Mouse (Mus musculus) right cerebral cortex, postnatal 14 days (tissue): Measurements from ENCODE around the gene Mvb12b.
"Not testable (repeated sequence)": the region's sequence is repeated elsewhere in the genome, so short reads cannot be mapped to it uniquely, and the experiment has no call there.

ENCODE experiments used
- DNase-seq: peaks from one replicate; pipeline ENCODE4 v3.0.0; 2022

Gene Mvb12b

GRCm38 (mm10) chr2:33887328-33888099, at the start of gene Mvb12b:
Gene Mvb12b, minus strand, starts transcription at chr2:33887946.
- DNase-seq, result peak; percentile 53

GRCm38 (mm10) chr2:33935756-33936155, 48.0 kb upstream of the Mvb12b start:
- DNase-seq, result no peak

GRCm38 (mm10) chr2:33933606-33934510, 46.1 kb upstream of the Mvb12b start:
- no peak for DNase-seq

GRCm38 (mm10) chr2:33931161-33931560, 43.4 kb upstream of the Mvb12b start:
- DNase-seq, result no peak

- no peak for DNase-seq
These were observed 37.5 kb upstream of the Mvb12b start for GRCm38 (mm10) chr2:33925288-33925687.

GRCm38 (mm10) chr2:33923482-33923881, 35.7 kb upstream of the Mvb12b start:
- DNase-seq, result no peak

- DNase-seq, result no peak
These were observed 34.7 kb upstream of the Mvb12b start for GRCm38 (mm10) chr2:33922466-33922865.

- no peak for DNase-seq
These were observed 32.3 kb upstream of the Mvb12b start for GRCm38 (mm10) chr2:33919934-33920615.

- DNase-seq, result no peak
These were observed 31.1 kb upstream of the Mvb12b start for GRCm38 (mm10) chr2:33918824-33919223.

GRCm38 (mm10) chr2:33918318-33918717, 30.6 kb upstream of the Mvb12b start:
- DNase-seq, result peak; percentile 38

- DNase-seq, result no peak
These were observed 28.9 kb upstream of the Mvb12b start for GRCm38 (mm10) chr2:33916603-33917002.

- no peak for DNase-seq
These were observed 27.3 kb upstream of the Mvb12b start for GRCm38 (mm10) chr2:33914998-33915397.

GRCm38 (mm10) chr2:33914334-33914733, 26.6 kb upstream of the Mvb12b start:
- no peak for DNase-seq

GRCm38 (mm10) chr2:33913598-33913997, 25.9 kb upstream of the Mvb12b start:
- DNase-seq, result not testable (repeated sequence)

GRCm38 (mm10) chr2:33912741-33913140, 25.0 kb upstream of the Mvb12b start:
- no peak for DNase-seq

- DNase-seq, result peak; percentile 22
These were observed 20.6 kb upstream of the Mvb12b start for GRCm38 (mm10) chr2:33908374-33908773.

GRCm38 (mm10) chr2:33907174-33907573, 19.4 kb upstream of the Mvb12b start:
- no peak for DNase-seq

GRCm38 (mm10) chr2:33895829-33896228, 8.1 kb upstream of the Mvb12b start:
- DNase-seq, result no peak

- no peak for DNase-seq
These were observed 5.4 kb upstream of the Mvb12b start for GRCm38 (mm10) chr2:33893151-33893550.

GRCm38 (mm10) chr2:33892354-33892753, 4.6 kb upstream of the Mvb12b start:
- DNase-seq, result peak; percentile 26

GRCm38 (mm10) chr2:33888100-33888385, 297 bp upstream of the Mvb12b start:
- DNase-seq, result no peak

- peak; percentile 32 for DNase-seq
These were observed 1.1 kb downstream of the Mvb12b start for GRCm38 (mm10) chr2:33886386-33887327.
